Mouse (Mus musculus) embryo, embryonic 10 days (tissue): ENCODE results near the gene Hjurp.

ENCODE experiments used
- DNase-seq: peaks from one replicate; pipeline ENCODE4 v3.0.0-alpha.2; 2015; ENCODE audit warnings: low spot score

Hjurp gene

DNA sequence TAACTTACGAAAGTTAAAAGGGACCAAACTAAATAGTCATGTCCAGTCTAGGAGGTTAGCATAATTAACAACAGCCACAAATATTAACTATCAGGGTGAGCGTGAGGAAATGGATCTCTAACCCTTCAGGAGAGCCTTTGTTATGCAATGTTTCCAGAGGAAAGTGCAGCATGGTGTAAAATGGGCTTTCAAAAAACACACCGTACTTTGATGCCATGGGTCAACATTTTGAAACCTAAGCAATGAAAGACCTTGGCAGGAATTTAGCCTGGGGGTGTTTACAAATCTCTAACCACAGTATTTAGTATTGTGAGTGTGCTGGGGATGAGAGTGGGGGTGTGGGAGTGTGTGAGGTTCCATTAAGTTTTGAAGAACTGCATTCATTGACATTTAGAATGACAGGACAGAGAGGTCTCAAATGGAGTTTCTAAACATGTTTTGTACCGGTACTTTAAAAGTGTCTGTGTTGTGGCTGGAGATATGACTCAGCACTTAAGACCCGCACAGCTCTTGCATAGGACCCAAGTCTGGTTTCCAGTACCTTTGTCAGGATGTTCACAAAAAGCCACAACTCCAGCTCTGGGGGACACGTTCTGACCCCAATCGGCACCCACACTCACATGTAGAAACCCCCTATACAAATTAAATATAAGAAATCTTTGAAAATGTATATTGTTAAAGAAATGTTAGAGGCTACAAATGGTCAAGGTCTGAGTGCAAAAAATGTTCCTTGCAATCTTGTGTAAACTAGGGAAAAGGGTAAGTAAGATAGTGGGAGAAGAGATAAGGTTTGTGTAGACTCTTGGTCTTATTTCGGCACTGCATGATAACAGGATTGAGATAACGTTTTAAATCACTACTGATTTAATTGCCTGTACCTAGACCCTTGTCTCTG lies 1.9 kb upstream of the Hjurp start:
- no peak for DNase-seq

DNA sequence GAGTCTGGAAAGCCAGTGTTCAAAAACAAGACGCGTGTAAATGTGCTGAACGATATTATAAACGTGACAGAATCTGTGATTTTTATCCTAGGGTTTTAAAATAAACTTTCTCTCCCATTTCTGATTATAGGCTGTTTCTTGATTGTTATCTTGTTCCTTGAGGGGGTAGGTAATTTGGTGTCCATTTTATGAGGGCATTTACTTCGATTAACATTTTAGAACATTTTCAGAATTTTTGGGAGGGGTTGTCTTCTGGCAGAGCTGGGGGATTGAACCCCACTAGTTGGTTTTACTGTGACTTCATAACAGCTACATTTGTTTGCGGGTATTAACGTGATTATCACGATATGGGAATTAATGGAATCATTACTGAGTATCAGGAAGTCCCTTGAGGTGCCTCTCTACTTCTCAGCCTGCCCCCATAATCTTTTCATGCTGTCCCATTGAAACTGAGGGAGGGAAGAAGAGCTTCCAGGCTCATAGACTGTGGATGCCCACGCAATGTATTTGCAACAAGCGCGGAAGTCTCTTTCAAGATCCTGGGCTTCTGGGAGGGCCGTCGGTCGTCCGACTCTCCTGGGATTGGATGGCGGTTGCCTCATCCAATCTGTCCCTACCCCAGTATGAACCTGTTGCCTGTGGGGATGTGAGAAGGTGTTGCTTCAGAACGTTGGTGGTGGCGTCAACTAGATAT lies 532 bp upstream of the Hjurp start:
- DNase-seq, result no peak

DNA sequence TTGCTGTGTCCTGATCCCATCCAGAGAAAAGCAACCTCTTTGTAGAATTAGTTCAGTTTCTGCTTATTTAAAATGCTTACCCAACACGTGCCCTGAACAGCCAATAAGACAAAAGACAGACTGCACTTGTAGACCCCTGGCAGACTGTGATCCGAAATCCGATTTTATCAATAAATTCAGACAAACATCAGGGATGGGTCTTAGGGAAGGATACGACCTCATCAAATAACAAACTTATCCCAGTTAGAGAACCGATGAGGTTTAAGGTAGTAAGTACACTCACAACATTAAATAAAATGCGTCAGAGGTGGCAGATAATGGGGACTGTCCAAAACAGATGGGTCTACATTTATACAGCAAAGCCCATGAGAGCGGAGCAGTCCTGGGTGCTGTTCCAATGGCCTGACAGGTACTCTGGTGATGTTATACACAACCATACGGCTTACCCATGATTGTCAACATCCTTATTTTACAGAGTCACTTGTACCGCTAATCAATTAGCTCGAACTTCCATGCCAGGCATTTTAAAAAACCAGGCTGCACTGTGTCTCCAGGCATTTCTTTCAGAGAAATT lies 822 bp downstream of the Hjurp start:
- no peak for DNase-seq

DNA sequence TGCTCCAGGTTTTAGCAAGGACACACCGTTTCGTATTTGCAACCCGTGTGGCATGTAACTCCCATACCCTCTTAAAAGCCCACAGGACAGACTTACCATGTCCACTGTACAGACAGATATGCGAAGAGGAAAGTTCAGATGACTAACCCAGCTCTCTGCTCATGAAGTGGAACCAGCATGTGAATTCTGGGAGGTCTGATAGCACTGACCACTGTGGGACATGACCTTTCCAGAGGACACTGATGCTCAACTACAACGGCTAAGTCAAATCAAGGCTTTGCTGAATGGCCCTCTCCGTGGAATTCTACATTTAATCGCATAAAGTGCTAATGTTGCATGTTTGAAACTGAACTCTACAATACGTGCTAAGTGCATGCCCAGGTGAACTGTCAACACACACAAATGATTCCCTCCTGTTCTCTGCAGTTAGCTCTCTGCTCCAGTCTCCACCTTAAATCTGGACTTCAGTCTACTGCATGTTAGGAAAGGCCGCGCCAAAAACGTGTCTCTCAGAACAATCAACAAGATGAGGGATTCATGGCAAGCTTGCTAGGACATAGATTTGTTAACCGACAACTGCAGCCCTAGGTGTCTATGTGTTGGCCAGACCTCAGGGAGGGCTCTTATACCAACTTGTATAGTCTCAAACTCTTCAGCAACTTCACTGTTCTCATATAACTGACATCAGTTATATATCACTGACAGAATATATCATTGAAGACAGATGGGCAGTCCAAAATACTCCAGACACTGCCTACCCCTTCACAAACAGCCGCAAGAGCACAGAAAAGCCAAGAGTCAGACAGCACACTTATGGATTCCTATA lies 1.5 kb downstream of the Hjurp start:
- no peak for DNase-seq

DNA sequence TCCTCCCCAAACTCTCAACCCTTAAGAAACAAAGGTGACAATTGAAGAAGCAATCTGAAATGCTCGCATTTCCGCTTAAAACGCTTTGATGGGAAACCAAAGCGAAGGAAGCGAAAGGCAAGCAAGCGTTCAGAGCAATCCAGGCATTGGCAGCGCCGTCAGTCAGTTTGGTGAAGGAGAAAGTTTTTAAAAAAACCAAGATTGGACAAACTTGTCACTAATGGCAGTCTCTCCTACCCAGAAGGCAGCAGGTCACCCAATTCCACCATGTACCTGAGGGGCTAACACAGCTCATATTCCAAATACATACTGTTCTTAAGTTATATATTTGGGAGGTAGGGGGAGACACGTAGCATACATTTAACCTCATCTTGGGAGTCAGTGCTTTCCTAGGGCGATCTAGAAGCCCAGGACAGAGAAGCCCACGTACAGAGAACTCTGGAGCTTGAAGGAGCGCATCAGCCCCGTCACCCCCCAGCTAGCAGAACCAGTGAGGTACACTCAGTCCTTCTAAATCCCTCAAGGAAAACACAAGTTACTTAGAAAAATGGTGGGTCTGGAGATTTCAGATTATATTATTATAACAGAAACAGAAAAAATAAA lies 2.3 kb downstream of the Hjurp start:
- no peak for DNase-seq

DNA sequence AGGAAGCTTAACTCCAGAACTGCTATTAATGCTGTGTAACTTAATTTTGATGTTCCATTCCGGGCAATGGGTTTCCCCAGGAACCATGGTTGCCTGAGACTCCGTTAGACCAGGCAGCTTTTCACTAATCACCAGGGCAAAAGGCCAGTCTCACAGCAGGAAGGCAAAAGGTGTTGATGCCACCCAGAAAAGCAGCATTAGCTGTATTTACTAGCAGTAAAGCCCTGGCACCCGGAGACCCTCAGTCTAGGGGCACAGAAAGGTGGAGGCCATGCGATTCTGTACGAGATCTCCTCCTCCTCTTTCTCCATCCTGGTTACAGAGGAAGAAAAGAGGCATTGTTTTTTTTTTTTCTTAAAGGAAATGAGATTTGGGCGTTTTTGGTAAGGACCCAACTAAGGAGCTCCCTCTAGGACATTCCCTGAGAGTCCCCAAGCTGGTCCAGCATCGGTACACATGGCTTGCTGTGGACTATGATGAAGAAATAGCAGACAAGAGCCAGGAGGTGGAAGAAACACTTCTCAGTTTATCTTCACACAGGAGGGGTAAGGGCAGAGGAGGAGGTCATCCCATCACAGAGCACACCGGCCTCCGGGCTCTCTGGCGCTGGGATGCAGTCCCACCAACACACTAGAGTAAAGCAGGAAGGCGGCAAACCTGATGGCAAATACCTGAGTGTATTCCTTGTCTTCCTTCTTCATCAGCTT lies 2.9 kb downstream of the Hjurp start:
- no peak for DNase-seq

DNA sequence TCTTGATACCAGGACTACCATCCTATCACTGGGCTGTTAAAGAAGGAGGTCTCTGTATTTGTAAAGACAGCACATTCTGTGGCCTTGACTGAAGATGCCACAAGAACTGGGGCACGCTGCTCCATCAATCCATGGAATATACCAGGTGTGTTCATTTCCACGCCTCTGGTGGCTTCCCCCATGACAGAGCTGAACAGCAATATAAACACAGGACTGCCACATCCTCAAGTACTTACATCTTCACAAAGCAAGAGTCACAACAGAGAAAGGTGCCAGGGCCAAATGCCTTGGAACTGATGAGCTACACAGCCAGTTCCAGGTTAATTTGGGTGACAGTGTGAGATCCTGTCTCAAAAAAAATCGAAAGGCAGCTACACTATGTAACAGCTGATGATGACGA lies 3.6 kb downstream of the Hjurp start:
- no peak for DNase-seq

DNA sequence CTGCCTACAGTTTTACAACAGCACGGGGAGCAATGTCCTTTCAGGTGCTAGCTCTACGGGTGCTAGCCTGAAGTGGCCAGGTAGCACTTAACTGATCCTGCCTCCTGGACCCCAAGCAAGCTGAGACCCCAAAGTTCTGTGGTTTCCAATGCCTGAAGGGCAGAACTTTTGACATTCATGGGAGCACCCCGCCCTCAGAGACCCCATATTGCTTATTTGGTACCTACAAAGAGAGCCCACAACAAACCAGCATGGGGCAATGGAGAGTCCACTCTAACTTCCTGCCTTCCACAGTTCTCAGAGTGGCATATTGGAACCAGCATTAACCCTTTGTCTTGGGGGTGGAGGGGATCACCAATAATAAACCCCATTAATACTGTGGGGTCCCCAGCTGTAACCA lies 4.1 kb downstream of the Hjurp start:
- DNase-seq, result no peak

DNA sequence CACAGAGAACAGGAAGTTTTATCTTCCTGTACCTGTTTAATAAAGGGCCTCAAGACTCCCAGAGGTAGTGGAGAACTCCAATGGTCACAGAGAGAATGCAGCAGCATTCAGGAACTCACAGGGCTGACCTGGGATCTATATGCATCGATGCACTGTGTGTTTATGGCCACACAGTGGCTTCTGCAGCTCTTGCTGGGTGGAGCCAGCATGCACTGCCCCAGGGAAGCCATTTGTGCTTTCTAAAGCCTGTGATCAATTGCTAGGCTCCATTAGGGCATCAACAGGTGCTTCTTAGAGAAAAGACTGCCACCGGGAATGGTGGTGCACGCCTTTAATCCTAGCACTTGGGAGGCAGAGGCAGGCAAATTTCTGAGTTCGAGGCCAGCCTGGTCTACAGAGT lies 4.6 kb downstream of the Hjurp start:
- DNase-seq, result no peak

DNA sequence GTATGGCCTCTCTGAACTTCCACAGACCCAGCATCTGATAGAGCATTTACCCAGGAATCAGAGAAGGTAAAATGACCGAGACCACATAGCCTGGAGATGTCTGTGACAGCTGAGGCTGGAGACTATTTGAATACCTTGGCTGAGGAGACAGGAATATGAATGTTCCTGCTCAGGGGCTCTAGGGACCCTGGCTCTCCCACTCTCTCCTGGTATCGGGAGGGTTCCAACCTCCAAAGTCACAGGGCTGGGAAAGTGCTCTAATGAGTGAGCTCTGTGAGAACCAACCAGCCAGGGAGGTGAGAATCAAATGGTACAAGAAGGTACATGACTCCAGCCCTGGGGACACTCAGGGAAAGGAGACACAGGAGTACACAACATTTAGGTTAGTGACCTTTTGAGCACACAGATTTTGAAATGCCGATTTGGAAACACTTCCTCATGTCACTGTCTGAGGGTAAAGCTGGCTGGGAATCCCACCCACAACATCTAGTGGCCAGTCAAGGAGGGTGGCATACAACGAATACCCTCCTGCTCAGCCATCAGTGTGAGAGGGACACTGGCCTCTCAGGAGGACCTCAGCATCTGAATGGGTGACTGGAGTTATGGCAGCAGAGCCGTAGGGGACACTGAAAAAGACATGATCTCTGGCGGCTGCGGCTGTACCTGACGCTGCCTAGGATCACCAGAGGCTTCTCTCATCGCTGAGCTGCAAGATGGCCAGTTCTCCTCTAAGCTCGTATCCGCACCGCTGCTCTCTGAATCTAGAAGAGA lies 7.7 kb downstream of the Hjurp start:
- DNase-seq, result no peak

DNA sequence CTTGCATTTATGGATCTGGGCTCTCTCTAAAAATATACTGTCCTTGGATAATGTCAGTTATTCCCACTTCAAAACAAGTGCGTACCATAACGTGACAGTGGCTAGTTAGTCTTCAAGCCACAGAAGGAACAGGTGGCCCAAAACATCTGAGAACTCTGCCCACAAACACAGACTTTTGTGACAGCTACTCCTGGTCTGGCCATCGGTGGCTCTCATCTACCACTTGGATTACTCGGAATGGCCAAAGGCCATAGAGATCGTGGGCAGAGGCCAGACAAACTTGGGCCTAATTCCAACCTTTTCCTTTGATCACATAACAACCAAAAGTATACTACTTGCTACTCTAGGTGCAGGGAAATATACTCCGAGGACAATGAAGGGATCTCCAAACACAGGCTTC lies 9.4 kb downstream of the Hjurp start:
- DNase-seq, result no peak

DNA sequence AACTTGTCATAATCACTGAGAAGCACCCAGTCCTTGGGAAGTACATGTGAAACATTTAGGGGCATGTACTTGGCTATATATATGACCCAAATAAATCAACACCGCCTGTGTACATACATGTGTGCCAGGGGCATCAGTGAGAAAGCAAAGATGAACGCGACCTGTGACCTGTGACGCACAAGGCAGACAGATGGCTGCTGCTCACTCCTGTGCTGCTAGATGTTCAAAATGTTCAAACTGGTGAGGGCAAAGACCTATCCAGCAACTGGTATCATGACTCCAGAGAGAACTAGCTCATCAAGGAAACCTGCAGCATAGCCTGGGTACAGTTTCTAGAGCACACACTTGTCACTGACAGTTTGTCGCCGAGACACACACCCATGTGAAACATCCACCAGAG lies 9.9 kb downstream of the Hjurp start:
- DNase-seq, result no peak

DNA sequence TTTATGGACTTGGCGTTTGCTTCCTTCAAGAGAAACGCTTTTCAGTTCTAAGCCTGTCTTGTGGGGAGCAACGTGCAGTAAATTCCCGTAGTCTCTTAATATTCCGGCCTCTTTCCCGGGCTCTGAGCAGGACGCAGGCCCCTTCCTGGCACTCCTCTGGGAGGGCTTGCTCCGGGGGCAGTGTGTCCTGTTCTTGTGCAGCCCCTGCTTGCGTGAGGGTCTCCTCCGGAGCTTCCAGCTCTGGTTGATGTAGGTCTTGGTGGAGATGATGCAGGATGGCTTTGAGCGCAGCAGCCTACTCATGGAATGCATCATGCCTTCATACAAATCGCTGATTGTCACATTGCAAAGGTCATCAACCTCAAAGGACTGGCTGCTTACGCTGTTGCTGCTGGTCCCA lies 11.3 kb downstream of the Hjurp start:
- no peak for DNase-seq

DNA sequence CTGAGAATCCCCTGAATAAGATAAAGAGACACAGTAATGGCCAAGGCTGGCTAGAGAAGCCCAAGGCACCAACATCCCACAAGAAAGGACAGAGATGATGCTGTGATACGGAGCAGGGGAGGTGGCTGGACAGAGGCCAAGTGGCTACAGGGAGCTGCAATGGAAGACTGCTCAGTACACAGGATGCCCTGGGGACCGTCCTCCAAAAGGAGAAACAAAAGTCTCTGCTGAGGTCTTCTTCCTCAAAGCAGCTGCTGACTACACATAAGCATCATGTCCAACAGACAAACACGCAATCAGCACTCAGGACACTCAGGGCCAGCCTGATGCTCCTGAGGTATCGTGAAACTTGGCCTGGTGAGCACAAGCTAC lies 12.6 kb downstream of the Hjurp start:
- DNase-seq, result no peak

DNA sequence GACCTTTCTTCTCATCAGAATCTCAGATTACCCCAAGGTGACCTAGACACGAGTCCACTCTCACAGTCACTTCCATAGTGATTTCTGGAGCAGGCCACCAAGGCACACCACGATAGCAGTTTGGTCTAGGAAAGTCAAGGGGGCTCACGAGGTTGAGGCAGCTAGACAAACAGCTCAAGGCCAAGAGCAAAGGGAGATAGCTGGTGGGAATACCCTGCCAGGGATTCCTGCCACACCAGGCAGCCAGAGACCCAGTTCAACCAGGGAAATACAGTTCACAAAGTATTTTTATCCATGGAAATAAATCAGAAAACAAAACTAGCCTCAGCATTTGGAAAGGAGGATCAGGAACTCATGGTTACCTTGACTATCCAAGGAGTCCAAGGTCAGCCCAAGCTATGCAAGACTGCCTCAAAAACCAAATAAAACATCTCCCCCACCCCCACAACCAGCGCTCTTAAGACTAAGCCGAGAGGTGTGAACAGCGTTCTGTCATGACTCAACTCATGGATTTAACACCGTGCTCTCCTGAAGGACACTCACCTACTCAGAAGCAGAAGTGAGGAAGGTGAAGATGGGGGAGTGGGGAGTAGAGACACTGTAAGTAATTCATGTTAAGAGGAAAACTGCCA lies 13.1 kb downstream of the Hjurp start:
- no peak for DNase-seq

DNA sequence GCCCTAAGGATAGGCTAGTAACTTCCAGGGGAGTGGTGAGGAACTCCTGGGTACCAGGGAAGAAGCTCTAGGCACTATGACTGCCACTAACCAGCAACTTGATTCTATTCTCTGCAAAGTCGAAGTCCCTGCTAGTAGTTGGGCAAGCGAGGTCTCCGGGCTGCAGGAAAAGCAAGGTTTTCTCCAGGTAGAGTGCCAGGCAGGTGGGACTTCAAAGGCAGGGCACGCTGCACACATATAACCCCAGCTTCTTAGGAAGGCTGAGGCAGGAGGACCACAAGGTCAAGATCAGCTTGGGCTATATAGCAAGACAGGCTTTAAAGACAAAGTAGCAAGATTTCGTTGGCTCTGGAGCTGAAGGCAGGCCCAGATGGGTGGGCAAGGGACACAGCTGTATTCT lies 13.7 kb downstream of the Hjurp start:
- DNase-seq, result no peak

DNA sequence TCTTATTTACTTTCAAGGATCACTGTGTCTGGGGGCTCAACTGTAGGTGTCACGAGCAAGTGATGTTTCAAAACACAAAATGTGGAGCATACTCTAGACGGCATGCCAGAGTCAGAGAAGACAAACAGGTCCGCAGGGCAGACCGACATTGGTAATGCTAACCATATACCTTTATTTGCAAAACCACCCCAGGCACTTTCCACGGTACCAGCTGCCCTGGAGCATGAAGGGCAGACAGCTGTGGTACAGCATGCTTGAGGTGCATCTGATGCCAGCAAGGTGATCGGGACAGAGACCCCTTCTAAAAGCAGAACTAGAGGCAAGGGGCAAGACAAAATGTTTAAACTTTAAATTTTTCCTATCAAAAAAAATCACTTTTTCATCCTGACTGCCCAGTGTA lies 14.5 kb downstream of the Hjurp start:
- no peak for DNase-seq

DNA sequence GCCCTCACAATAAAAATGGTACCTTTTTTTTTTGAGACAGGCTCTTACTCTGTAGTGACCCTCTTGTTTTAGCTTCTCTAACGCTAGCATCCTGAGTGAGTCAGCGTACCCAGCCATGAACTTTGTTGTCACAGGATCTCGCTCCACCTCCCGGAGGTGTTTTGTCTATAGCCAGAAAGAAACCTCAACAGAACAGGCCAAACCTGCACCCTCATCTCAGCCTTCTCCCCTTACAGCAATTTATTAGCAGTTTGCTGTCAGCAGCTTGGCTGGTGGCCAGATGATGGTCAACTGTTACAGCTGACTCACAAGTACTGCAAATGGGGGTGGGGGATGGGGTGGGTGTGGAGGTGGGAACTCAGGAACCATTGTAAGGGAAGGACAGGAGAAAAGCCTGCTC lies 15.2 kb downstream of the Hjurp start:
- DNase-seq, result no peak

DNA sequence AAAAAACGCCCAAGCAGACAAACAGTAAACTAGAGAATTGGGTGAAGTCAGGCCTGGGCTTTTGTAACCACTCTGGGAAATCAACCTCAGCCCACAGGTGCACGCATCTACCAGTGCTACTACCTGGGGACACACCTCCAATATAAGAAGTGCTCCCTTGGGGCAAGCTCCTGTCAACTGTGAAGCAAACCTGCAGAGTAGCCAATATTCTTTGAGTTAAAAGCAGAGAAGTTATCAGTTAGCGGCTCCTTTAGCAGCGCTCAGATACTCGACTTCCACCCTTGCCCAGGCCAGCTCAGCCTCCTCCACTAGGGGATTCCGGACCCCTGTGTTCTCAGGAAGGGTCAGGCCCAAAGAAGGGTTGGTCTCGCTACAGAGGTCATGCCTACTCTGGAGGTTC lies 15.7 kb downstream of the Hjurp start:
- DNase-seq, result no peak
